Mouse (Mus musculus) brown adipose tissue, adult 24 weeks (tissue): ENCODE measurements around the gene Cntnap1. TPM values are rescaled to one million over a fixed set of nuclear protein-coding genes. Genes with fewer than 3 reads are reported as not detected.
A peak's percentile ranks its signal among the peaks of the same experiment; 100 is the strongest.
"Not testable (repeated sequence)": the region's sequence is repeated elsewhere in the genome, so short reads cannot be mapped to it uniquely, and the experiment has no call there.

ENCODE experiments used
- H3K27ac ChIP-seq: fragments of 200-500 bp; replicated peaks from 2 replicates; pipeline ENCODE4 v1.5.1; 2012; ENCODE audit warnings: low read depth, mild to moderate bottlenecking, low read length
- H3K4me1 ChIP-seq: fragments of 200-500 bp; 2 replicates; pipeline ENCODE4 v1.6.1; 2012; ENCODE audit warnings: low read length, mixed read lengths; ENCODE audit not compliant: control insufficient read depth, insufficient read depth, insufficient read length
- H3K4me3 ChIP-seq: fragments of 200-500 bp; 2 replicates; pipeline ENCODE4 v1.5.1; 2012; ENCODE audit warnings: low read depth, mild to moderate bottlenecking, low read length, moderate library complexity; ENCODE audit not compliant: insufficient read depth
- polyA plus RNA-seq: library from polyadenylated mRNA; stranded (reverse); fragments of >200 nt; gene quantifications from 2 replicates; pipeline ENCODE4 v1.2.4, GENCODE M21; 2012; ENCODE audit not compliant: missing spikeins, insufficient read depth, insufficient read length

Gene Cntnap1
- polyA plus RNA-seq, 1 experiment, result 7.2 TPM

DNA sequence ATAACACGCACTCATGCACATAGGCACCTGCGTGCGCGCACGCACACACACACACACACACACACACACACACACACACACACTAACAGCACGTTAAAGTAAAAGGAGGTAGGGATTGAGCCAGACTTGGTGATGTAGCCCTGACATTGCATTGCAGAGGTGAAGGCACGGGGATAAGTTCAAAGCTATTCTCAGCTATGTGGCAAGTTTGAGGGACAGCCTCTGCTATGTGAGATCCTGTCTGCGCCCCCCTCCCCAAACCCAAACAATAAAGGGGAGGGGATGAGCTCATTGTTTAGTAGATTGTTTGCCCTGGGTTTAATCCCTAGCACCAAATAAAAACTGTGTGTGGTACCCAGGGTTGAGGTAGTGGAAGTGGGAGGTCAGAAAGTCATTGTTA, 29.2 kb upstream of the Cntnap1 start:
- Histone ChIP-seq H3K4me1 (peaks cover 6% of the 10 kb centered on the region; the same call in 1 of the 2 replicates), H3K4me3 (no peak overlapping the region), H3K27ac (no peak overlapping the region)

DNA sequence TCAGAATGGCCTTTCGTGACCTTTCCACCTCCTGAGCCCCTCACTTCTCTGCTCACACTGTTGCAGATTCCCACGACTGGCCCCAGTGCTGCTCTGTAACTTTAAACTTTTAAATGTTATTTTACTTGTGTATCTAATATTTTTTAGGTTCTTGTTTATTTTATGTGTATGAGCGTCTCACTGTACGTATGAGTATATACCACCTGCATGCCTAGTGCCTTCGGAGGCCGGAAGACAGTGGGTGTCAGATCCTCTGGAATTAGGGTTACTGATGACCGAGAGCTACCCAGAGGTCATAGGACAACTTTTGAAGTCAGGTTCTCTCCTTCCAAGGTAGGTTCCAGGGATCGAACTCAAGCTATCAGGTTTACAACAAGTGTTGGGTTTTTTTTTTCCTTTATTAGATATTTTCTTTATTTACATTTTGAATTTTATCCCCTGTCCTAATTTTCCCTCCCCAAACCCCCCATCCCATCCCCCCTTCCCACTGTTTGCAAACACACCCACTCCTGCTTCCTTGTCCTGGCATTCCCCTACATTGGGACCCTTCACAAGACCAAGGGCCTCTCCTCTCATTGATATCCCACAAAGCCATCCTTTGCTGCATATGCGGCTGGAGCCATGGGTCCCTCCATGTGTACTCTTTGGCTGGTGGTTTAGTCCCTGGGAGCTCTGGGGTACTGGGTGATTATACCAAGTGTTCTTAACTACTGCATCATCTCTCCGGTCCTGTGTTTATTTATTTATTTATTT, 27.9 kb upstream of the Cntnap1 start:
- H3K4me3 ChIP-seq, result no peak overlapping the region
- H3K27ac ChIP-seq, result no peak overlapping the region
- H3K4me1 ChIP-seq, result peaks cover 6% of the 10 kb centered on the region; the same call in 1 of the 2 replicates

DNA sequence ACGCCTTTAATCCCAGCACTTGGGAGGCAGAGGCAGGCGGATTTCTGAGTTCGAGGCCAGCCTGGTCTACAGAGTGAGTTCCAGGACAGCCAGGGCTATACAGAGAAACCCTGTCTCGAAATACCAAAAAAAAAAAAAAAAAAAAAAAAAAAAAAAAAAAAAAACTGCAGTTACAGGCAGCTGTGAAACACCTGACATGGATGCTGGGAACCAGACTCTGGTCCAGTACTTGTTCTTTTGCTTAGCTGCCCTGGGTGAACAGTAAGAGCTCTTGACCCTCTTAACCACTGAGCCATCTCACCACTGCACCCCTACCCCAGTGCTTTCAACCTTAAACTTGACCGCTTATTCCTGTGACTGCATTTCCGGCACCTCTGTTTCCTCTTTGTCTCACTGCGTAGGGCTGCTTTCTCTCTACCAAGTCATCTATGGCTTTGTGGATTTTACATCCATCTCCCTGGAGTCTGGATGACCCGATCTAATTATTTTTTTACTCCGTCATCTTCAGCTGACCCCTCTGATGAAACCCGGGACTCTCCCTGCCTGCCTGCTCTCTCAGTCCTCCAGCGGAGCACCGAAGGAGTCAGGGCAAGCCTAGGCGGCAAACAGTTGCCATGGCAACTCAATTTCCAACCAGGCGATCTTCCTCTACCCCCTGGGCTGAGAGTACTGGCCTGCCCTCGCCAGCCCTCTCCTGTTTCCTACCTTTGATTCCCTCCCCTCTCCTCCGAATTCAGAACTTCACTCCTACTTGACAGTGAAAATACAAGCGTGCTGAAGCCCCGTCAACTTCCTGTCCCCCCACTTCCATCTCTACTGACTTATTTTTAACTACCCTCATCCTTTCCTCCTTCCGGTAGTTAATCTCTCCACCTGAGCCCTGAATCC, 26.7 kb upstream of the Cntnap1 start:
- Histone ChIP-seq H3K4me1 (peaks cover 6% of the 10 kb centered on the region; the same call in 1 of the 2 replicates), H3K27ac (no peak overlapping the region), H3K4me3 (peak overlapping the region; percentile 41)

GRCm38 (mm10) chr11:101146377-101146776, 23.9 kb upstream of the Cntnap1 start:
- Histone ChIP-seq H3K4me1 (peaks cover 6% of the 10 kb centered on the region; the same call in 1 of the 2 replicates), H3K4me3 (no peak overlapping the region)

DNA sequence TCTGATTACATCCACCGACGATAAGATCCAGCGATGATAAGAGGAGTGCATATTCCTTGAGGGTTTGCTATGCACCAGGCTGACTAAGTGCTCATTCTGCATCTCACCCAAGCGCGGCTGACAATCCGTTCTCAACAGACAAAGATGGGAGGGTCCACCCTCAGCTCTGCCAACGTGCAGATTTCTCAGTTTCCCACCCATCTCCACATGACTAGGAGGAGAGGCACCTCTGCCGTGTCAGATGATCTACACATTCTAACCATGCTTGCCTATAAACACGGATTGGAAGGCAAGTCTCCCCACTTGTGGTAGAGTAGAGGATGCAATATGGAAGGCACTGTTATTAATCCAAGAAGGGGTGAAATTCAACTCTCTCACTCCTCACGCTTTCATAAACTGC, 21.6 kb upstream of the Cntnap1 start:
- H3K4me3 ChIP-seq, result no peak overlapping the region
- H3K4me1 ChIP-seq, result peaks cover 2% of the 10 kb centered on the region; the same call in 1 of the 2 replicates
- no peak overlapping the region for H3K27ac ChIP-seq

More at GRCm38 (mm10) chr11:101146377-101146776, 23.9 kb upstream of the Cntnap1 start:
- H3K27ac ChIP-seq, result no peak overlapping the region

- H3K4me1 ChIP-seq, result no peaks in the 10 kb centered on the region
- H3K27ac ChIP-seq, result no peak overlapping the region; the same call in 1 of the 2 replicates
- H3K4me3 ChIP-seq, result no peak overlapping the region
Measured at GRCm38 (mm10) chr11:101149178-101150105, 20.9 kb upstream of the Cntnap1 start.

DNA sequence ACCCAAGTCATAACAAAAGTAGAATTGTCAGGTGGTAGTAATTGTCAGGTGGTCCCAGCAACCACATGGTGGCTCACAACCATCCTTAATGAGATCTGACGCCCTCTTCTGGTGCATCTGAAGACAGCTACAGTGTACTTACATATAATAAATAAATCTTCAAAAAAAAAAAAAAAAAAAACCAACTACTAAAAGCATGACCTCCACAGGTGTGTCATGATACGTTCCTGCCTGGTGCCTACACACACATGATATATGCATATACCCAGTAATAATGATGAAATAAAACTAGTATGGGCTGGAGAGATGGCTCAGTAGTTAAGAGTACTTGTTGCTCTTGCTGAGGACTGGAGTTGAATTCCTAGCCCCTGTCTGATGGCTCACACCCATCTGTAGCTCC, 19.3 kb upstream of the Cntnap1 start:
- Histone ChIP-seq H3K27ac (no peak overlapping the region), H3K4me1 (peaks cover 1% of the 10 kb centered on the region; the same call in 1 of the 2 replicates), H3K4me3 (no peak overlapping the region)

- peaks cover 4% of the 10 kb centered on the region; the same call in 1 of the 2 replicates for H3K4me1 ChIP-seq
- no peak overlapping the region for H3K4me3 ChIP-seq
- H3K27ac ChIP-seq, result no peak overlapping the region
Measured at GRCm38 (mm10) chr11:101152825-101153224, 17.5 kb upstream of the Cntnap1 start.

- Histone ChIP-seq H3K4me3 (no peak overlapping the region), H3K27ac (no peak overlapping the region)
Measured at GRCm38 (mm10) chr11:101154648-101155047, 15.7 kb upstream of the Cntnap1 start.

DNA sequence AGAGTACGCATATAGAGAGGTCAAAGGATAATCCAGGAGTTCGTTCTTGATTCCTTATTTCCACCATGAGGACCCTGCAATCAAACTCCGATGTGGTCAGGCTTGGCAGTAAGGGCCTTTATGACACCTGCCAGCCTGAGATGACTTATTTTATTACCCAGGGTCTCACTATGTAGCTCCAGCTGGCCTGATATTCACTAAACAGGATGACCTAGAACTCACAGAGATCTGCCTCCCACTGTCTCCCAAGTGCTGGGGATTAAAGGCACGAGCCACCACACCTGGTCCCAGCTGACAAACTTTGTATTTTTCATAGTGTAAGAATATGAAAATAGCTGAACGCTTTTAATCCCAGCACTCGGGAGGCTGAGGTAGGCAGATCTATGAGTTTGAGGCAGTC, 15.2 kb upstream of the Cntnap1 start:
- Histone ChIP-seq H3K4me1 (peaks cover 4% of the 10 kb centered on the region; the same call in 1 of the 2 replicates), H3K4me3 (no peak overlapping the region), H3K27ac (no peak overlapping the region)

More at GRCm38 (mm10) chr11:101154648-101155047, 15.7 kb upstream of the Cntnap1 start:
- H3K4me1 ChIP-seq, result peaks cover 4% of the 10 kb centered on the region; the same call in 1 of the 2 replicates

GRCm38 (mm10) chr11:101155728-101156371, 14.5 kb upstream of the Cntnap1 start, which contains the start of gene Tubg2:
TSS of gene Tubg2 (plus strand) at chr11:101155907.
- Histone ChIP-seq H3K4me3 (peak within 1 kb of the TSS; percentile 59), H3K4me1 (peaks cover 4% of the 10 kb centered on the region; the same call in 1 of the 2 replicates), H3K27ac (no peak within 1 kb of the TSS)

- not testable (repeated sequence) for H3K27ac ChIP-seq, H3K4me3 ChIP-seq
- peaks cover 16% of the 10 kb centered on the region for H3K4me1 ChIP-seq
Measured at GRCm38 (mm10) chr11:101160151-101160550, 10.2 kb upstream of the Cntnap1 start.

DNA sequence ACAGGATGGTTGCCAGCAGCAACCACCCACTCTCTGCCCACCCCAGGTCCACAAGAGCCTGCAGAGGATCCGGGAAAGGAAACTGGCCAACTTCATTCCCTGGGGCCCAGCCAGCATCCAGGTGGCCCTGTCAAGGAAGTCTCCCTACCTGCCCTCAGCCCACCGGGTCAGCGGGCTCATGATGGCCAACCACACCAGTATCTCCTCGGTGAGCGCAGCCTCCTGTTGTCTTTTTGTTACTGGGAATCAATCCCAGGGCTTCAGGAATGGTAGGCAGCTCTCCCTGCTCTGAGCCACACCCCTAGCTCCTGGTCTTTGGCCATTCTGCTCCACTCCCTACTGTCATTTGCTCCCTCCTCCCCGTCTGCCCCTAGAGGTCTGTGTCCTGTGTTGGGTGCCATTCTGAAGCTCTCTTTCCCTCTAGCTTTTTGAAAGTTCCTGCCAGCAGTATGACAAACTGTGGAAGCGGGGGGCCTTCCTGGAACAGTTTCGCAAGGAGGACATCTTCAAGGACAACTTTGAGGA, 9.3 kb upstream of the Cntnap1 start:
- H3K4me1 ChIP-seq, result peaks cover 14% of the 10 kb centered on the region
- H3K4me3 ChIP-seq, H3K27ac ChIP-seq: not testable (repeated sequence)

- Histone ChIP-seq H3K4me3 (no peak overlapping the region), H3K27ac (peak overlapping the region; percentile 49; the same call in 1 of the 2 replicates), H3K4me1 (peaks cover 12% of the 10 kb centered on the region; the same call in 1 of the 2 replicates)
Measured at GRCm38 (mm10) chr11:101161551-101161950, 8.8 kb upstream of the Cntnap1 start.
